Mouse (Mus musculus) lung, embryonic 16.5 days (tissue): ENCODE measurements at regions not wholly inside any gene's neighbourhood (a gene's known extent, or its start where the extent isn't known, plus 50 kb on each side); places are given as distances from the start of the nearest gene placed in this dataset.

ENCODE experiments used
- ATAC-seq: fragments of 200-750 bp; cut with Nextera tagmentation; 2 replicates; pipeline ENCODE4 v1.8.0; 2017; ENCODE audit warnings: low read depth, mild to moderate bottlenecking, moderate library complexity
- H3K27ac ChIP-seq: fragments of 300-500 bp; sonication (generic); 2 replicates; pipeline ENCODE4 v1.5.1; 2014; ENCODE audit warnings: mild to moderate bottlenecking, control low read depth, low read length
- H3K27me3 ChIP-seq: fragments of 300-500 bp; sonication (generic); 2 replicates; pipeline ENCODE4 v1.6.1; 2014; ENCODE audit warnings: low read depth, low read length, mixed read lengths; ENCODE audit not compliant: control insufficient read depth, insufficient read depth
- H3K36me3 ChIP-seq: fragments of 300-500 bp; sonication (generic); 2 replicates; pipeline ENCODE4 v1.6.1; 2014; ENCODE audit warnings: low read length; ENCODE audit not compliant: control insufficient read depth, insufficient read depth
- H3K4me1 ChIP-seq: fragments of 300-500 bp; sonication (generic); replicated peaks from 2 replicates; pipeline ENCODE4 v1.6.1; 2014; ENCODE audit warnings: low read length, mixed read lengths; ENCODE audit not compliant: control insufficient read depth, insufficient read depth
- H3K4me2 ChIP-seq: fragments of 300-500 bp; sonication (generic); 2 replicates; pipeline ENCODE4 v1.6.1; 2014; ENCODE audit warnings: low read depth, low read length, control low read depth
- H3K4me3 ChIP-seq: fragments of 300-500 bp; sonication (generic); 2 replicates; pipeline ENCODE4 v1.5.1; 2014; ENCODE audit warnings: mild to moderate bottlenecking, low read length, control low read depth
- H3K9ac ChIP-seq: fragments of 300-500 bp; sonication (generic); 2 replicates; pipeline ENCODE4 v1.6.1; 2014; ENCODE audit warnings: low read length, control low read depth
- H3K9me3 ChIP-seq: fragments of 300-500 bp; sonication (generic); 2 replicates; pipeline ENCODE4 v1.6.1; 2016; ENCODE audit warnings: low read length; ENCODE audit not compliant: control insufficient read depth
- WGBS: fragments of 180-500 bp; shearing (Covaris S2); extraction: QIAGEN DNeasy Blood & Tissue Kit; methylation state at CpG from one replicate; pipeline ENCODE4 v1.1.7; 2014; 5-methylcytosine and 5-hydroxymethylcytosine counted together

- H3K4me3 ChIP-seq, result no peak overlapping the region
- H3K27ac ChIP-seq, result no peak overlapping the region
- ATAC-seq, result no peak
- H3K27me3 ChIP-seq, result no peaks in the 10 kb centered on the region
- WGBS, result 56% methylated on average over 1 of the region's 1 CpGs
- H3K9me3 ChIP-seq, result no peaks in the 10 kb centered on the region
- H3K9ac ChIP-seq, result no peak overlapping the region
- no peaks in the 10 kb centered on the region for H3K4me1 ChIP-seq
- no peaks in the 10 kb centered on the region for H3K36me3 ChIP-seq
- no peak overlapping the region for H3K4me2 ChIP-seq
Measured at GRCm38 (mm10) chr16:83250346-83250745, 422.2 kb downstream of the Gm21833 start.

DNA sequence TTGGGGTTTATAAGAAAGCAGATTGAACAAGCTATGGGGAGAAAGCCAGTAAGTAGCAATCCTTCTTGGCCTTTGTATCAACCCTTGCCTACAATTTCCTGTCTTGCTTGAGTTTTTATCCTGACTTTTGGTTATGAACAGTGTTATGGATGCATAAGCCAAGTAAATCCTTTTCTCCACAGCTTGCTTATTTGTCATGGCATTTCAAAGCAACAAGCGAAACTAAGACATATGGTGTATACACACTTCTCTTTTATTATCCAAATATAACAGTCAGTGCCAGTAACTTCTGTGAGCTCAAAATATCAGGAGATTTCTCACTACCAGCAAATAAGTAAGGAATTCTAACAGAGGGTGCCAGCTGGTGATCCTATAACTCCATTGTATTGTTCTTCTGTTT is 426.0 kb downstream of the Gm21833 start:
- Histone ChIP-seq H3K9me3 (no peaks in the 10 kb centered on the region), H3K9ac (no peak overlapping the region), H3K36me3 (no peaks in the 10 kb centered on the region), H3K4me3 (no peak overlapping the region), H3K27ac (no peak overlapping the region), H3K4me2 (no peak overlapping the region), H3K4me1 (no peaks in the 10 kb centered on the region), H3K27me3 (no peaks in the 10 kb centered on the region)
- no peak for ATAC-seq
- 69% methylated on average over 1 of the region's 1 CpGs for WGBS

DNA sequence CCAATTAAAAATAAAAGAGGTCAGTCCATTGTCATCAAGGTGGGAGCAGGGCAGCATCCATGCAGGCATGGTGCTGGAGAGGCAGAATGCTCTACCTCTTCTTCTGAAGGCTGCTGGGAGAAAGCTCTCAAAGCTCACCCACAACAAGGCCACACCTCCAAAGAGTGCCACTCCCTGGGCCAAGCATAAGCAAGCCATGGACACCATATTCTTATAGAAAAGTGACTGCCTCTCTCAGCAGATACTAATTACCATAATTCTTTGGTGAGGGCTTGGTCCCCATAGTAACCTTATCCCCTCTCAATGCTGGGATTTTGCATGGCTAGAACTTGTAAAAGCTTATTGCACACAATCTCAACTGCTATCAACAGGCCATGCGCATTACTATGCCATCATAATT is 443.7 kb downstream of the Gm21833 start:
- WGBS, result 90% methylated on average over 1 of the region's 1 CpGs

DNA sequence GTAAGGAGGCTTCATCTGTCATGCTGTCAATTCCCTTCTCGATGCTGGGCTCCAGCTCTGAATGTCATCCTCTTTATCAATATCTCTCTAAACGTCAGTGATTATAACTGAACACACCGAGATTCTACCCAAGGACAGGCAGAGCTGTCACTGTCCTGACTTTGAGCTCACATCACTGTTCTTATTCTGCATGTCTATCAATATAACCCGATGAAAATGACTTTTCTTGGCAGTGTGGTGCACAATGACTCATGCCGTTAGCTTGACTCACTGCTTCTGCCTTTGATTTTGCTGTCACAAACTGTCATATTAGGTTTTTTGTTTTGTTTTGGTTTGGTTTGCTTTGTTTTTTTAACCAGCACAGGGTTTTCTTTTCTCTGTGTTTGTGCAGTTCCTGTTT is 488.1 kb downstream of the Gm21833 start:
- Histone ChIP-seq H3K4me1 (no peaks in the 10 kb centered on the region), H3K27me3 (no peaks in the 10 kb centered on the region), H3K4me2 (no peak overlapping the region), H3K36me3 (no peaks in the 10 kb centered on the region), H3K9me3 (no peaks in the 10 kb centered on the region), H3K4me3 (no peak overlapping the region), H3K27ac (no peak overlapping the region), H3K9ac (no peak overlapping the region)
- 61% methylated on average over 5 of the region's 5 CpGs for WGBS
- ATAC-seq, result no peak

More for the DNA sequence above, 443.7 kb downstream of the Gm21833 start:
- Histone ChIP-seq H3K4me3 (no peak overlapping the region), H3K9me3 (no peaks in the 10 kb centered on the region), H3K27me3 (no peaks in the 10 kb centered on the region), H3K4me2 (no peak overlapping the region), H3K36me3 (no peaks in the 10 kb centered on the region), H3K27ac (no peak overlapping the region), H3K4me1 (no peaks in the 10 kb centered on the region), H3K9ac (no peak overlapping the region)
- ATAC-seq, result no peak

DNA sequence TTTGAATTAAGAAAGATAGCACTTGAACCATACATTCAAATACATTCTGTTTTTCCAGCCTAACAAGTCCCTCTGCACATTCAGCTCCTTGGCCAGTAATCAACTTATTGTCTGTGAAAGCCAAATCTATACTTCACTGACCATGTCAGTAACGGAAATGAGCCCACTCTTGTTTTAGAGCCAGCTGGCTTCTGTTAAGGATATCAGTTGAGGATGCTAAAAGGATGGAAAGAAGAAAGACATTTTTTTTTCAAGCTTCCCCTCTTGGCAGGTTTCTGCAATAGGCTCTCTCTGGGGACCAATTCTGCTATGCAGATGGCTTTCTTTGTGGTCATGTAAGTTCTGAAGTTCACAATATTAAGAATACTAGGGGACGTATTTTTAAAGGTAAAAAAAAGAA is 498.6 kb downstream of the Gm21833 start:
- H3K4me2 ChIP-seq, result no peak overlapping the region
- WGBS, result 55% methylated on average over 2 of the region's 2 CpGs
- H3K4me3 ChIP-seq, result no peak overlapping the region
- no peak overlapping the region for H3K9ac ChIP-seq
- H3K27ac ChIP-seq, result no peak overlapping the region
- H3K4me1 ChIP-seq, result no peaks in the 10 kb centered on the region
- ATAC-seq, result no peak
- no peaks in the 10 kb centered on the region for H3K9me3 ChIP-seq
- H3K36me3 ChIP-seq, result no peaks in the 10 kb centered on the region
- H3K27me3 ChIP-seq, result no peaks in the 10 kb centered on the region

- H3K9me3 ChIP-seq, result no peaks in the 10 kb centered on the region
- H3K9ac ChIP-seq, result no peak overlapping the region
- no peaks in the 10 kb centered on the region for H3K4me1 ChIP-seq
- H3K4me2 ChIP-seq, result no peak overlapping the region
- H3K27ac ChIP-seq, result no peak overlapping the region
- H3K27me3 ChIP-seq, result no peaks in the 10 kb centered on the region
- ATAC-seq, result peak; percentile 64
- no peaks in the 10 kb centered on the region for H3K36me3 ChIP-seq
- H3K4me3 ChIP-seq, result no peak overlapping the region
Measured at GRCm38 (mm10) chr16:83351069-83351468, 522.9 kb downstream of the Gm21833 start.

DNA sequence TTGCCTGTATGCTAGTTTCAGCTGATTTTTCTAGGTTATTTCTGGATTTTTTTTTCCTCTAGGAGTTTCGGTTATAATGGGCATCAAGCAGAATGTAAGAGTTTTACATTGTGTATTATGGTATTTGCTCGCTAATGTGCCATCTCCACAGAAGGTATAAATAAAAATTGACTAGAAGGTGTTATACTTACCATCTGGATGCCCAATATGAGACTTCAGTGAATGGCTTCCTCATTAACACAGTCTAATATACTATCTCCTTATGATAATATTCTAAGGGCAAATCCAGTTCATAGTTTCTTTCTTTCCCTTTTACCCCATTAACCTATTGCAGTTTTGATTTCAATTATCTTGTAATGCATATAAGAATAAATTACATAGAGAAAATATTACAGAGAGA is 566.4 kb downstream of the Gm21833 start:
- H3K9me3 ChIP-seq, result no peaks in the 10 kb centered on the region
- no peak overlapping the region for H3K27ac ChIP-seq
- no peak overlapping the region for H3K4me2 ChIP-seq
- no peaks in the 10 kb centered on the region for H3K4me1 ChIP-seq
- no peaks in the 10 kb centered on the region for H3K27me3 ChIP-seq
- no peak overlapping the region for H3K4me3 ChIP-seq
- no peak for ATAC-seq
- no peaks in the 10 kb centered on the region for H3K36me3 ChIP-seq
- WGBS, result 85% methylated on average over 2 of the region's 2 CpGs
- H3K9ac ChIP-seq, result no peak overlapping the region

- 44% methylated on average over 1 of the region's 1 CpGs for WGBS
- Histone ChIP-seq H3K4me1 (no peaks in the 10 kb centered on the region), H3K9me3 (no peaks in the 10 kb centered on the region), H3K27ac (0 out of 2 replicates have a peak overlapping the region, but pooled peaks have one; percentile 30), H3K4me3 (no peak overlapping the region), H3K9ac (no peak overlapping the region), H3K27me3 (no peaks in the 10 kb centered on the region), H3K4me2 (no peak overlapping the region), H3K36me3 (no peaks in the 10 kb centered on the region)
- ATAC-seq, result peak; percentile 69; the same call in 1 of the 2 replicates
Measured at GRCm38 (mm10) chr16:83420676-83421075, 592.5 kb downstream of the Gm21833 start.

GRCm38 (mm10) chr16:83423096-83423495 is 594.9 kb downstream of the Gm21833 start:
- no peak for ATAC-seq
- H3K27ac ChIP-seq, result no peak overlapping the region
- H3K4me1 ChIP-seq, result no peaks in the 10 kb centered on the region
- H3K27me3 ChIP-seq, result no peaks in the 10 kb centered on the region
- no peaks in the 10 kb centered on the region for H3K36me3 ChIP-seq
- 52% methylated on average over 5 of the region's 5 CpGs for WGBS
- H3K9ac ChIP-seq, result no peak overlapping the region
- no peaks in the 10 kb centered on the region for H3K9me3 ChIP-seq
- no peak overlapping the region for H3K4me2 ChIP-seq
- H3K4me3 ChIP-seq, result no peak overlapping the region
